Mouse (Mus musculus) intestine, embryonic 15.5 days (tissue): ENCODE measurements around the gene Crcp. TPM values are rescaled to one million over a fixed set of nuclear protein-coding genes. Genes with fewer than 3 reads are reported as not detected.

Experiments
- ATAC-seq: fragments of 200-750 bp; cut with Nextera tagmentation; 2 replicates; pipeline ENCODE4 v1.8.0; 2017; ENCODE audit warnings: moderate TSS enrichment, moderate library complexity
- H3K27ac ChIP-seq: fragments of 300-500 bp; sonication (generic); 2 replicates; pipeline ENCODE4 v1.5.1; 2015; ENCODE audit warnings: mild to moderate bottlenecking, inconsistent platforms
- H3K27me3 ChIP-seq: fragments of 300-500 bp; sonication (generic); replicated peaks from 2 replicates; pipeline ENCODE4 v1.6.1; 2015; ENCODE audit warnings: inconsistent platforms
- H3K36me3 ChIP-seq: fragments of 300-500 bp; sonication (generic); 2 replicates; pipeline ENCODE4 v1.6.1; 2015; ENCODE audit warnings: inconsistent platforms
- H3K4me1 ChIP-seq: fragments of 300-500 bp; sonication (generic); replicated peaks from 2 replicates; pipeline ENCODE4 v1.6.1; 2015; ENCODE audit warnings: inconsistent platforms
- H3K4me2 ChIP-seq: fragments of 300-500 bp; sonication (generic); replicated peaks from 2 replicates; pipeline ENCODE4 v1.6.1; 2015; ENCODE audit warnings: mild to moderate bottlenecking, inconsistent platforms
- H3K4me3 ChIP-seq: fragments of 300-500 bp; sonication (generic); replicated peaks from 2 replicates; pipeline ENCODE4 v1.5.1; 2015; ENCODE audit warnings: inconsistent platforms
- H3K9ac ChIP-seq: fragments of 300-500 bp; sonication (generic); 2 replicates; pipeline ENCODE4 v1.6.1; 2015; ENCODE audit warnings: inconsistent platforms
- H3K9me3 ChIP-seq: fragments of 300-500 bp; sonication (generic); 2 replicates; pipeline ENCODE4 v1.6.1; 2016; ENCODE audit warnings: inconsistent platforms
- WGBS: fragments of 180-500 bp; shearing (Covaris S2); methylation state at CpG from one replicate; pipeline ENCODE4 v1.1.7; 2015; 5-methylcytosine and 5-hydroxymethylcytosine counted together
- polyA plus RNA-seq: library from polyadenylated mRNA; unstranded; fragments of >200 nt; fragmentation: Nextera tagmentation; extraction: Ambion mirVana; gene quantifications from 2 replicates; pipeline ENCODE4 v1.2.1, GENCODE M21; 2015

Crcp gene
- polyA plus RNA-seq: 34.1 and 38.7 TPM in 2 replicates

GRCm38 (mm10) chr5:130029142-130029897 lies at the start of gene Crcp, which contains the start of gene Asl:
TSS of gene Crcp (plus strand) at chr5:130029290.
TSS of gene Asl (minus strand) at chr5:130029247.
- ATAC-seq: peak; percentile 88
- H3K27me3 ChIP-seq: no peaks in the 10 kb centered on the region
- H3K4me2 ChIP-seq: peak within 1 kb of the TSS; percentile 70
- 1% methylated on average over 51 of the region's 51 CpGs for WGBS
- no peaks in the 10 kb centered on the region for H3K9me3 ChIP-seq
- no peaks in the 10 kb centered on the region for H3K36me3 ChIP-seq
- peaks cover 9% of the 10 kb centered on the region for H3K4me1 ChIP-seq
- peak within 1 kb of the TSS; percentile 69 for H3K4me3 ChIP-seq
- peak within 1 kb of the TSS; percentile 94 for H3K27ac ChIP-seq
- H3K9ac ChIP-seq: peak within 1 kb of the TSS; percentile 71

DNA sequence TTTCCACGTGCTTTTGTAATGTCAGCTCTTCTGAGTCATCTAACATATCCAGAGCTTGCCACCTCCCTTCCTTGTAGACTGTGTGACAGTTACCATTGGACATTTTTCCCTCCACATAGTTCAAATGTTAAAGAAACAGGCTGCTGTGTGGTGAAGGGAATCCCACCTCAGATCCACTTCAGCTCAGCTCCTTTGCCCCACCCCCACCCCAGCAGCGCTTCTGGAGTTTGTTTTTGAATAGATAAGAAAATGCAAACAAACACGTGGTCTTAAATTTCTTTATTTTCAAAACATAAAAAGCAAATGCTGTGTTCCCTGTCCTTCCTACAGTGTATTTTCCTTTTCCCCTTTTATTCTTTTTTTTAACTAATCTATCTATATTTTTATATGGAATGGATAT lies 48.9 kb upstream of the Crcp start:
- no peaks in the 10 kb centered on the region for H3K4me1 ChIP-seq
- no peak overlapping the region for H3K4me3 ChIP-seq
- H3K9ac ChIP-seq: no peak overlapping the region
- 55% methylated on average over 3 of the region's 3 CpGs for WGBS
- H3K9me3 ChIP-seq: no peaks in the 10 kb centered on the region
- no peaks in the 10 kb centered on the region for H3K27me3 ChIP-seq
- no peaks in the 10 kb centered on the region for H3K36me3 ChIP-seq
- ATAC-seq: no peak
- H3K27ac ChIP-seq: no peak overlapping the region
- no peak overlapping the region for H3K4me2 ChIP-seq

DNA sequence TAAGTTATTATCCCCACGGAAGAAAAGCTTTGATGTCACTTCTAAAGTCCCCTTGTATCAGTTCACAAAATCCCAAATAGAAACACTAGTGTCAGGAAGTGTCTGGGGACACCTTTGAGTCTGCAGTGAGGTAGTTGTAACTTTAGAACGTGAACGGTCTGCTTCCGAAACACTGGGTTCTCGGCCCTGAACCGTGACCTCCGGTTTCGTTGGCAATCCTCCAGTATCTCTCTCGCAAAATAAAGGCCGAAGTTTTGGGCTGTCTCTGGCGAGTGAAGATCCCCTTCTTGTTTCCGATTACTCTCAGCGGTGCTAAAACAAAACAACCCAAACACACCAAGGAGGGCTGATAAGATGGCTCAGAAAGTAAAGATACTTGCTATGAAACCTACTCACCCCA lies 39.7 kb upstream of the Crcp start:
- H3K27me3 ChIP-seq: no peaks in the 10 kb centered on the region
- H3K4me3 ChIP-seq: no peak overlapping the region
- no peak for ATAC-seq
- 87% methylated on average over 13 of the region's 13 CpGs for WGBS
- no peaks in the 10 kb centered on the region for H3K4me1 ChIP-seq
- H3K27ac ChIP-seq: no peak overlapping the region
- H3K36me3 ChIP-seq: peaks cover 6% of the 10 kb centered on the region; the same call in 1 of the 2 replicates
- no peak overlapping the region for H3K4me2 ChIP-seq
- H3K9ac ChIP-seq: no peak overlapping the region
- no peaks in the 10 kb centered on the region for H3K9me3 ChIP-seq

GRCm38 (mm10) chr5:129991898-129992297 lies 37.2 kb upstream of the Crcp start:
- ATAC-seq: 0 out of 2 replicates have a peak, but pooled peaks have one; percentile 42
- WGBS: 93% methylated on average over 5 of the region's 5 CpGs
- Histone ChIP-seq H3K27ac (no peak overlapping the region), H3K4me3 (no peak overlapping the region), H3K36me3 (peaks cover 6% of the 10 kb centered on the region; the same call in 1 of the 2 replicates), H3K27me3 (no peaks in the 10 kb centered on the region), H3K9ac (no peak overlapping the region), H3K9me3 (no peaks in the 10 kb centered on the region), H3K4me2 (no peak overlapping the region), H3K4me1 (no peaks in the 10 kb centered on the region)

DNA sequence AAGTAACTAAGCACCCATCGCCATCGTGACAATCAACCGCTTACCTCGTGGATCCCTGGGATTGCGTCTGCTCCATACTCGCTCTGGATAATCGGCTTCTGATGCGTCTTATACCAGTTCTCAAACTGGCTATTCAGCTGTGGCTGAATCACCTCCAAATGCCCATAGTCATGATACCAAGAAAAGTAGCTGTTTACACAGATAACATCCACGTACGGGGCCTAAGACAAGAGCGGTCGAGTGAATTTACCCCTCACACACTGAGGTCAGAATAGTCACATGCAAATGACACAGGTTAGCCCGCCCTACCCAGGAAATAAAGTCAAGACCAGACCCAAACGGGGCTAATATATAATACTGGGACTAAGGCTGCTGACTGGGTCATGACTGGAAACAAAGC lies 35.7 kb upstream of the Crcp start:
- 93% methylated on average over 14 of the region's 14 CpGs for WGBS
- H3K9ac ChIP-seq: no peak overlapping the region
- H3K4me3 ChIP-seq: no peak overlapping the region
- H3K27me3 ChIP-seq: no peaks in the 10 kb centered on the region
- no peak overlapping the region for H3K27ac ChIP-seq
- ATAC-seq: no peak
- no peak overlapping the region for H3K4me2 ChIP-seq
- no peaks in the 10 kb centered on the region for H3K4me1 ChIP-seq
- H3K9me3 ChIP-seq: no peaks in the 10 kb centered on the region
- peaks cover 9% of the 10 kb centered on the region; the same call in 1 of the 2 replicates for H3K36me3 ChIP-seq

DNA sequence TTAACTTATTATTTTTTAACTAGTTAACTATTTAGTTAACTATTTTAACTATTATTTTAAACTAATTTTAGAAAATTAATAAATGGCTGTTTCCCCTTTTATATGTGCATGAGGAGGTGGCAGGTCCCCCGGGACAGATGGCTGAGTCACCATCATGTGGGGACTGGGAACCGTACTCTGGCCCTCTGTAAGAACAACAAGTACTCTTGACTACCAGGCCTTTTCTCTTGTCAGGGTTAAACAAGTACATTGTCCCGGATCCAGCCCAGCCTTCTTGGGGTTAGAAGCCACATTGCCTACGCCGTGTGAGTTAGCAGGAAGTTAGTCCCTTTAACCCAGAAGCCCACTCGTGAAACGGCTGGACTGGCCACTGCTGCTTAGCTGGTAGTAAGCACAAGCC lies 34.1 kb upstream of the Crcp start:
- Histone ChIP-seq H3K4me3 (no peak overlapping the region), H3K9me3 (no peaks in the 10 kb centered on the region), H3K36me3 (peaks cover 9% of the 10 kb centered on the region; the same call in 1 of the 2 replicates), H3K27ac (no peak overlapping the region), H3K4me2 (no peak overlapping the region), H3K4me1 (no peaks in the 10 kb centered on the region), H3K27me3 (no peaks in the 10 kb centered on the region), H3K9ac (no peak overlapping the region)
- no peak for ATAC-seq
- WGBS: 90% methylated on average over 7 of the region's 7 CpGs

DNA sequence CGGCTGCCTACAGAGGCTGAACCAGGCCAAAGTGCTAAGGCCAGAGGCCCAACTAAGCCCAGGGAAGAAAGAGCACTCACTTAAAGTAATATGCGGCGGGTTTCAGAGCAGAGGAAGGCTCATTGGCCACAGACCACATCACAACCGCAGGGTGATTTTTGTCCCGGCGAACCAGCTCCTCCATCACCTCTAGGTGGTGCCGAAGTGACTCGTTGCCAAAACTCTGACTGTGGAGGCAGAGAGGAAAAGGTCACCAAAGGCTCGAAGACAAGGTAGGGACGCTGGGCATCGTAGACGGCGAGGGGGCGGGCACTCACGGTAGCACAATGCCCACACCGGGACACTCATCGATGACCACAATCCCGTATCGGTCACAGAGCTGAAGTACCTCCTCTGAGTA lies 31.4 kb upstream of the Crcp start:
- no peaks in the 10 kb centered on the region for H3K9me3 ChIP-seq
- no peak overlapping the region for H3K9ac ChIP-seq
- no peaks in the 10 kb centered on the region for H3K27me3 ChIP-seq
- no peak overlapping the region for H3K4me3 ChIP-seq
- ATAC-seq: no peak
- WGBS: 69% methylated on average over 19 of the region's 19 CpGs
- no peak overlapping the region for H3K27ac ChIP-seq
- H3K36me3 ChIP-seq: peaks cover 7% of the 10 kb centered on the region; the same call in 1 of the 2 replicates
- H3K4me2 ChIP-seq: no peak overlapping the region
- H3K4me1 ChIP-seq: no peaks in the 10 kb centered on the region; the same call in 1 of the 2 replicates

DNA sequence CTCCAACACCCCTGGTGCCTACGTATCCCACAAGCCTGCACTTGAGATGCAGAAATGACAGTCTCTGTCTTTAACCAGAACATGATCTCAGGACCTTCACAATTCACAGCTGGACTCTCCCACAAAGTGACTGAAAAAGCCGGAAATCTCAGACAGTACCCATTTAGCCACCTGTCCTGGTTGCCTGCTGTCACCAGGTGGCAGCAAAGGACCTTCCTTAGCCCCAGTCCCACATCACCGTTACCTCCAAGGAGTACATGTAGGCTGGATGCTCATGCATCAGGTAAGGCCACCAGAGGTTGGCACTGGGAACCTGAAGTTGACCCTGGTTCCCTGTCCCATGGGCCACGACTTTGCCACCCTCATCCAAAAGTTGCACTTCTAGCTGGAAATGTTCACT lies 30.0 kb upstream of the Crcp start:
- Histone ChIP-seq H3K4me1 (peaks cover 6% of the 10 kb centered on the region; the same call in 1 of the 2 replicates), H3K9ac (no peak overlapping the region), H3K27ac (no peak overlapping the region), H3K36me3 (0 out of 2 replicates have a peak, but pooled peaks cover 2% of the 10 kb centered on the region), H3K4me2 (no peak overlapping the region), H3K9me3 (no peaks in the 10 kb centered on the region), H3K4me3 (no peak overlapping the region), H3K27me3 (no peaks in the 10 kb centered on the region)
- ATAC-seq: no peak
- WGBS: 29% methylated on average over 4 of the region's 4 CpGs

- H3K4me1 ChIP-seq: peaks cover 6% of the 10 kb centered on the region; the same call in 1 of the 2 replicates
- H3K27ac ChIP-seq: no peak overlapping the region
- peak overlapping the region; percentile 78 for H3K4me2 ChIP-seq
Measured at GRCm38 (mm10) chr5:130000735-130001134, 28.4 kb upstream of the Crcp start.

GRCm38 (mm10) chr5:130001356-130001987 lies 27.6 kb upstream of the Crcp start:
- WGBS: 42% methylated on average over 5 of the region's 5 CpGs
- H3K9ac ChIP-seq: peak overlapping the region; percentile 71
- peak overlapping the region; percentile 62 for H3K4me3 ChIP-seq
- H3K4me1 ChIP-seq: peaks cover 6% of the 10 kb centered on the region; the same call in 1 of the 2 replicates
- H3K36me3 ChIP-seq: 0 out of 2 replicates have a peak, but pooled peaks cover 2% of the 10 kb centered on the region
- H3K9me3 ChIP-seq: no peaks in the 10 kb centered on the region
- H3K4me2 ChIP-seq: peak overlapping the region; percentile 78
- no peaks in the 10 kb centered on the region for H3K27me3 ChIP-seq
- 0 out of 2 replicates have a peak, but pooled peaks have one; percentile 9 for ATAC-seq
- H3K27ac ChIP-seq: no peak overlapping the region

More at GRCm38 (mm10) chr5:130000735-130001134, 28.4 kb upstream of the Crcp start:
- Histone ChIP-seq H3K4me3 (no peak overlapping the region), H3K9me3 (no peaks in the 10 kb centered on the region), H3K9ac (no peak overlapping the region), H3K27me3 (no peaks in the 10 kb centered on the region), H3K36me3 (0 out of 2 replicates have a peak, but pooled peaks cover 2% of the 10 kb centered on the region)
- 0 out of 2 replicates have a peak, but pooled peaks have one; percentile 8 for ATAC-seq
- WGBS: 78% methylated on average over 12 of the region's 12 CpGs

GRCm38 (mm10) chr5:130002301-130003146 lies 26.6 kb upstream of the Crcp start, which contains the start of gene Gusb:
TSS of gene Gusb (minus strand) at chr5:130003049.
- H3K4me2 ChIP-seq: peak within 1 kb of the TSS; percentile 78
- peak within 1 kb of the TSS; percentile 71 for H3K9ac ChIP-seq
- 0 out of 2 replicates have a peak, but pooled peaks cover 1% of the 10 kb centered on the region for H3K36me3 ChIP-seq
- ATAC-seq: peak; percentile 91
- no peaks in the 10 kb centered on the region for H3K27me3 ChIP-seq
- H3K4me3 ChIP-seq: peak within 1 kb of the TSS; percentile 62
- H3K9me3 ChIP-seq: no peaks in the 10 kb centered on the region
- H3K4me1 ChIP-seq: peaks cover 6% of the 10 kb centered on the region; the same call in 1 of the 2 replicates
- under 1% methylated on average over 39 of the region's 39 CpGs for WGBS
- H3K27ac ChIP-seq: peak within 1 kb of the TSS; percentile 88
